Mouse (Mus musculus): ENCODE results near the gene Mettl15. TPM values are rescaled to one million over a fixed set of nuclear protein-coding genes. Genes with fewer than 3 reads are reported as not detected.
"Not testable (repeated sequence)": the region's sequence is repeated elsewhere in the genome, so short reads cannot be mapped to it uniquely, and the experiment has no call there.

The Mettl15 gene
- total RNA-seq (2021) = 9.5 and 10.4 TPM in 2 replicates
- long read RNA-seq, partial matches to known transcripts = 0 of 6 reads
- long read RNA-seq, other reads (novel, unspliced or antisense) = 2 of 6 reads

DNA sequence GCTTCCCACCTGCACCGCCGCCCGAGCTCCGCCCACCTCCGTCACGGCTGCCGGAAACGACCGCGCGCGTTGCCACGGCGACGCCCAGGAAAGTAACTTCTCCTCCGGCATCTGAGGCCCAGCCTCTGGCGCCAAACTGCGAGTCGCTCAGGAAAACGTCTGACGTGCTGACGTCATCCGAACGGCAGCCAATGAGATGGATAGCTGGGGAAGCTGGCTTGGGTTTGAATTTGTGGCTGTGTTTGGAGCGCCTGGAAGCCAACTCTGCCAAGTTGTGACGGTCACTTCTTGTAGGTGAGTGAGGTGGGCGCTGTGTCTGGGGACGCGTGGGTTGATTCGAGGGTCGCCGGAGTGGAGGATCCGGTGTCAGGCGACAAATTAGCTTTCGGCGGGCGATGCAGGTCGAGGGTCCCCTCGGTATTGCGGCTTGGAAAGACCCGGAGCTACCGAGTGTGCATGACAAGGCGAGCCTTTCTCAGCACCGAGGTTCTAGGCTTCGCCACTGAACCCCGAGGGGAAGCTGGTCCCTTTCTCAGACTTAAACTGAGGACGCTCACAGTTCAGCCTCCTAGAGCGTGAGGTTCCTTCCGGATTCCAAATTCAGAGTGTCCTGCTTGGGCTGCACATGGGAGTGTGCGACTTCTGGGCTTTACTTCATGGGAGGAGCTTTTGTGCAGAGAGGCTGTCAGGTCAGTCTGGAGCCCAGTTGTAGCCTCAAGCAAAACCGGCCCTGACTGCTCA is at the start of gene Mettl15, which contains the start of gene Kif18a:
Gene Mettl15 (minus strand): TSS at position 149 of the 741 bp plus-strand sequence.
Gene Kif18a (plus strand): TSS at position 139 of the 741 bp plus-strand sequence.
- DNase-seq = peak; percentile 95

DNA sequence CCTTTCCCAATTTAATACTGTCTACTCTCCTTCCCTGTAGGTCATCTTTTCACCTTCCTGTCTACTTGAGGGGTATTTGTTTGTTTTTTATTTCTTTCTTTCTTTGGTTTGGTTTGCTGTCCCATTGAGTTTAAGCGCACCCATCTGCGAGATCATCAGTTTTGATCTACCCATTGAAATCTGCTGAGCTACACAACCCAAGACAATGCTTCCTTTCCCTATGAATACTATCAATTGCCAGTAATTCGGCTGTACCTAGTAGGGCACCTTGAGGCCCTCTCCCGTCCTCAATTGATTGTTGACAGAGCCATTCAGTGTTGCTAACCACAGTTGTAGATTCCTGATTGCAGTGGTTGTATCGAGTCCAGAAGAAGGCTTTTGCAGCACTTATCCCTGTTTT is 30.8 kb upstream of the Mettl15 start:
- DNase-seq = no peak

DNA sequence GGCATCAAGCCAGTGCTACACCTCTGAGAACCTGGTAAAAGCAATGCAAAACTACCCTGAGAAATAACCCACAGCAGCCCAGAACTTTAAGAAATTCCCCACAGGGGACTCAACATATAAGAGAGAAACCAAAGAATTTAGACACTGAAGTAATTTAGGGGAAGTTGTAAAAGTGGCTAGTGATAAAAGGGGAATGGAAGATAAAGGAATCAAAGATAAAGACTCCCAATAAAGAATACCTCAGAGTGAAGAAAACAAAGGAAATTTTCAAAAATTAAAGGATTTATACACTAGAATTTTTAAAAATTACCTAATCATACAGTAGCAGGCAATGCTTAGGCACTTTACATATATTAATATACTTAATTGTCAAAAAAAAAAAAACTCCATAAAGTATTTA is 23.1 kb upstream of the Mettl15 start:
- DNase-seq = no peak

DNA sequence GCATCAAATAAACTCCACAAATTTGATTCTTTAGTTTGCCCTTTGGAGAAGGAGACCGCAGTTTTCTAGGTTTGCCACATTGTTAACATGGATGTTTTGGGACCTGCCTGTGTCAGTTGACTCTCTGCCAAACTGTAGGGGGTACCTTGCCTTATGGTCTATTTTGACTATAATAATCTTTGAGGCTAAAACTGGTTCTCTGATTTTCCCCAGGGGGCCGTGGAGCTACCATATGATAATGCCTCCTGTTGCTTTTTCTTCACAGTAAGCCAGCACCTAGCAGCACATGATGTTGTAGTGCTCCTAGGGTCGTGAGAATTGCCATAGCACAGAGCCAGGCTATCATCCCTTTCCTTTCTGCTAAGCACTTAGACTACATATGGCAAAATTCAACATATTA is 21.7 kb upstream of the Mettl15 start:
- no peak for DNase-seq

DNA sequence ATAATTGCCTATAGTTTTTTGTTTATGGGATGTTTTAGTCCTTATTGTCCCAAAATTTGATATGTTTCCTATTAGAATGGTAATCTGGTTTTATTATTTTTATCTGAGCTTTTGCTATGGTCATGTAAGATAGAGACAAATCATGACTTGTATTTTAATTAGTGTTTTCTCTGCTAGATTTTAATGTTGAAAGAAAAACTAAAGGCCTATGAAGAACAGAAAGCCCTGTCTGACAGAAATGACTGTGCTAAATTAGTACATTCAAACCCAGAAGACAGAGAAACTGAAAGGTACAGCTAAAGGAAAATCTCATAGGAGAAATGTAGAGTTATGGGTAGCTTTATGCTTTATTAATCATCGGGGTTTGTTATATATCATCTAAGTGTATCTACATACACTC is 17.6 kb upstream of the Mettl15 start:
- DNase-seq = no peak

DNA sequence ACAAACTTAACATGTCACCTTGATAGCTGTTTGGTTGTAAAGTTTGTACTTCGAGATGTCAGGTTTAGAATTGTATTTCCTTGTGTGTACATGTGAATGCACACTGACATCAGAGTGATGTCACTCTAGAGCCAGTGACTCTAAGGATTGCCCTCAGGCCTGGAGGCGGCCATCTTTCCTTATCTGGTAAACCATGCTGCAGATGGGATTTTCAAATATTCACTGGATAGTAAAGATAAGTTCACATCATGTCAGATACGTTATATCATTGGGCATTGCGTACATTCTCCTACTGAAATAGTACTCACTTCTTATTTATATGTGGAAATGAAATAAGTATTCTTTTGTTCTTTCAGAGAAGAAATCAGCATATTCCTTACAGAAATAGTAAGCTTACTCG is 15.7 kb upstream of the Mettl15 start:
- no peak for DNase-seq

DNA sequence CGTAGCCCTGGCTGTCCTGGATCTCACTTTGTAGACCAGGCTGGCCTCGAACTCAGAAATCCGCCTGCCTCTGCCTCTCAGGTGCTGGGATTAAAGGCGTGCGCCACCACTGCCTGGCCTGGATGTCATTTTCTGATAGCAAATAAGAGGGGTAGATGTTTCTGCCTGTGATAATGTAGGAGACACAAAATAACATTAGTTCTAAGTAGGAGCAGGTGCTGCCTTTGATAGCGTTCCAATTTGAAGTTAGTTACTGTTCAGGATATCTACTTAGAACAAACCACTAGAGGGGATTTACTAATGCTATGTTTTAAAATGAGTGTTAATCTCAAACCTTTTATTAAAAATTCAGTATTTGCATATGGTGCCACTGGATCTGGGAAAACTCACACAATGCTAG is 8.8 kb upstream of the Mettl15 start:
- DNase-seq = no peak

DNA sequence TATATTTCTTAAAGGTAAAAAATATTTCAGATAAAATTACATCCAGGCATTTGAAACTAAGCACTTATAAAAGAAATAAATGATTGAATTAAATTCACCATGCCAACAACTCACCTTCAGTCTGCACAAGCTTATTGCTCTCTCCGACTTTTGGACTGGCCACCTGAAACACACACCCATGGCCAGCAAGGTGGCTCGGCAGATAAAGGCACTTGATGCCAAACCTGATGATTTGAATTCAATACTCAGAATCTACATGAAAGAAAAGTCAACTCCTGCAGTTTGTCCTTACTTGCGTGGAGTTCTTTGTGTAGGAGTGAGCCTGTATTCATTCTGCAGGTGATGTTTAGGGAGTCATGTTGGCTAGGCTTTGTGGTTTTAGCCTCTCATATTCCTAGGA is 3.6 kb upstream of the Mettl15 start:
- DNase-seq = no peak

DNA sequence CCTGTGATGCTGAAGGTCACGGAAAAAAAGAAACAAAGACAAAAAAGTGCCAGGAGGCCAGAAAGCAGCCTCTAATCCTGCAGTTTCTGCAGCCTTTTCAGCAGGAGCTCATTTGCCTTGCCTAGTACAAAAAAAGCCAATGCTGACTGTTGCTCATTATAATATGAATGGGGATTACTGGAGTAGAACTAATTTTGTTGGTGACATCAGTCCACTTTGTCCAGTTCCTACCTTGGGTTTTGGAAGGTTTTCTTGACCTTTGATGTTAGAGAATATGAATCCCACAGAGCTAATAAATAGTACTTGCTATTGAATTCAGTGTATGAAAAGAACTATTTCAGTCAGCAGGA is 768 bp upstream of the Mettl15 start:
- DNase-seq = no peak

DNA sequence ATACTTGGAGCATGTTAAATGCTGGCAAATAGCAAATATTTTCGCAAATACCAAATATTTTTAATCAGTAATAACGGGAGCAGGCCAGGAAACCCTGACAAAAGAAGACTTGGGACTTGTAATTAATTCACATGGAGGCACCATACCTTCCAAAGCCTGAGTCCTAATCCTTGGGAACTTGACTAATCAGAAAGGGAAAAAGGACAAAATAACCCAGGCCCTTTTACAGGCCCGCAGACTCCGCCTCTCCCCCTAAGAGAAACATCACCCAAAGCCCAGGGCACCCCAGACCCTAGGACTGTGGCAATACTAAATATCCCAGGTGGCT is 312 bp downstream of the Mettl15 start:
- DNase-seq = no peak

DNA sequence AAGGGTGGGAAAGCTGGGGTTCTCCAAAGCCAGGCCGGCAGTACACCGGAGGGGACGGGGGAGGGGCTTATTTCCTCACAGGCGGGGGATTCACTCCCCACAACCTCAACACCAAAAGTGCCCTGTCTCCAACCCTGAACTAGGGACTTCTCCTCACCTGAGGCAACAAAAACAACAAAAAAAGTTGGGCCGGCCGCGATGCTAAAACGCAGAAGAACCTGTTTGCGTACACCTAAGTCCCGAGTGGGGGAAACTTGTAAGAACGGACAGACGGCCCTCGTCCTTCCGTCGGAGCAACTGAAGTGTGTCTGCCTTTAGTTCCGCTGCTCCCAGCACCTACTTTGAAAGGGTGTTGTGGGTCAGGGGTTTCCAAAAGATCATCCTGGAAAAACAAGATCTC is 2.5 kb downstream of the Mettl15 start:
- DNase-seq = peak; percentile 50

DNA sequence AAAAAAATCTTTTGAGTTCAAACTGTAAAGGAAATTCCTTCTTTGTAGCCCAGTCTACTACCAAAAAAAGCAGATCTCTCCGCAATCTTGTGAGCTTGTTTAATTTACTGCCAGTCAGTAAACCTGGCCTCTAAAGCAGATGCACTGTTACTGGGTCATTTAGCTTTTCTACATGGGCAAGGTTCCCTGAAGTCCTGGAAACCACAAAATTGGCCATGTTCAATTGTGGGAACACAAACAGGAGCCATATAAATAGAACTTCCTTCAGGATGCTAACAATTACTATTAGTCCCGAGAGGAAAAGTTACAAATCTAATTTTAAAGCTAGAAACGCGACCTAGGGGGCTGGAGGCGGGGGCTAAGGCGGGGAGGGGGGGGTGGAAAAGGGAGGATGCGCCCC is 3.0 kb downstream of the Mettl15 start:
- DNase-seq = no peak

DNA sequence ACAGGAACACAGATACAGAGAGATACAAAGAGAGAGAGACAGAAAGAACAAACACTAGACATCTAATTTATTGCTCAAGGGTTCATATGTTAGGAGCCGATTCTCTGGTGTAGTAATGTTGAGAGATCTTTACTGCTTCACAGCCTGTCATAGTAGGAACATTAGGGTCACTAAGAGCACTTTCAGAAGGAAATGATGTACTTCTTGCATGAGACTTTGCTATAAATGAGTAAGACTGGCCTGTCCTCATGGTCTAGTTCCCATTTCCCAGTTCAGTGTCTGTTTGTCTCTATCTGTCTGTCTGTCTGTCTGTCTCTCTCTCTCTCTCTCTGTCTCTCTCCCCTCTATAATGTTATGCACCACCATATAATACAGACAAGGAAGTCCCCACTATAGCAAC is 7.5 kb downstream of the Mettl15 start:
- no peak for DNase-seq

DNA sequence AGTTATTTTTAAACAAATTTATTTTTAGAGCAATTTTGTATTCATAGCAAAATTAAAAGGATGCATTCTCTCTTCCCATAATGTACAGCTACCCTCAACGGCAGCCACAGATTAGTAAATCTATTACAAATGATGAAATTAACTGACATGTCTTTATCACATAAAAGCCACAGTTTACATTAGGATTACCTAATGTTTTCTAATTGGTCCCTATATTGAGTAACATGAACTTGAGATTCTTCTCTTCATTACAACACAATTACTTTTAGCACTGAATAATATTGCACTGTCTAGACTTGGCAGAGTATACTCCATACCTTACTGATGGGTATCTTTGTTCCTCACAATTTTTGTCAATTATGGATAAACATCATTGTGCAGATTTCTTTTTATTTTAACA is 17.8 kb downstream of the Mettl15 start:
- DNase-seq = no peak

DNA sequence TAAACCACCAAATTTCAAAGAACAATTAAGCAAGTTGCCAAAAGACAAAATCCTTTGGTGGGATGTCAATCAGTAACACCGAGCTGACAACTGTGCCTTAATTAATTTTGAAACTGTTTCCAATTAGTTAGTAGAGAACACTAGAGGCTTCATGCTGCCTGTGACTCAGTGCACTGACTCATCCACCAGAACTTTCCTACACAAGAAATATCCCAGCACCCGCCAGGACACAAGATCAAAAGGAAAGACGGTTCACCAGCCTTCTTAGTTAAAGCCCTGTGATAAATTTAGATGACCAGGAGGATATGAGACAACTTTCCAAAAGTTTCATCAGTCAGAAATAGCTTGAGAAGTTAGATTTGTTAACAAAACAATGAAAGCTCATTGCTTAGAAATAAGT is 38.6 kb downstream of the Mettl15 start:
- peak; percentile 32 for DNase-seq

DNA sequence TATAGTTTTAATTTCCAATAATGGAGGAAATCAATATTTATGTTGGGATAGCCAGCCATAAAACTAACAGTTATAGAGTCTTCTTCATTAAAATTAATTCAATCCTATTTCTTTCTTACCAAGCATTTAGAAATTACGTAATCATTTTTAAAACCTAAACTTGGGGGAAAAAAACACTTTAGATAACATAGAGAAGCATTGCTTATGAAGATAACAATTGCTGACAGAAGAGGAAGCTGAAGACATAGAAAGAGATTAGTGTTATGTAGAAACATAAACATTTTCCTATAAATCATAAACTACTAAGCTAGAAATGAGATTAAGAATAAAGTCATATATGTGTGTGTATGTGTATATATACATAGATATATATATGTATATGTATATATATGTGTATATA is 44.8 kb downstream of the Mettl15 start:
- DNase-seq = no peak

DNA sequence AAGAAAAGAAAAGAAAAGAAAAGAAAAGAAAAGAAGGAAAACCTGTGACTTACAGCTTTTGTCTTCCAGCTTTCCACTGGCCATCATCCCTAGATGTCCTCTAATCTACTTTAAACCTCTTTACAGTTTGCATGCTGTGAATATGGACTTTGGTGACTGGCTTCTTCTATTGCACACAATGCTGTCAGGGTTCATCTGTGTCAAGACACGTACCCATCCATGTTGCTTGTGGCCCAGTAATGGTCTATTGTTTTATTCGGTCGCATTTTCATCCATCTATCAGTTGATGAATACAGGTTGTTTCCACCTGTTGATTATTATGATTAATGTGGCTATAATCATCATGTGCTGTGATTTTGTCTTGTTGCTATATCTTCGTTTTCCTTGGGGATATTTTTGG is 46.7 kb downstream of the Mettl15 start:
- DNase-seq = no peak

DNA sequence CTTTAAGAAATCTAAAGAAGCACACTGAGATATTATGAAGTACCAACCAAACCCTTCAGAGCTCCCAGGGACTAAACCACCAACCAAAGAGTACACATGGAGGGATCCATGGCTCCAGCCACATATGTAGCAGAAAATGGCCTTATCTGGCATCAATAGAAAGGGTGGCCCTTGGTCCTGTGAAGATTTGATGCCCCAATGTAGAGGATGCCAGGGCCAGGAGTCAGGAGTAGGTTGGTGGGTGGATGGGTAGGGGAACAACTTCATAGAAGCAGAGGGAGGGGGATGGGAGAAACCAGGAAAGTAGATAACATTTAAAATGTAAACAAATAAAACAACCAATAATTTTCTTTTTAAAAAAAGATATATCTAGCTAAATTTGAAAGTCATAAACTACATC is 50.1 kb downstream of the Mettl15 start:
- DNase-seq = no peak

DNA sequence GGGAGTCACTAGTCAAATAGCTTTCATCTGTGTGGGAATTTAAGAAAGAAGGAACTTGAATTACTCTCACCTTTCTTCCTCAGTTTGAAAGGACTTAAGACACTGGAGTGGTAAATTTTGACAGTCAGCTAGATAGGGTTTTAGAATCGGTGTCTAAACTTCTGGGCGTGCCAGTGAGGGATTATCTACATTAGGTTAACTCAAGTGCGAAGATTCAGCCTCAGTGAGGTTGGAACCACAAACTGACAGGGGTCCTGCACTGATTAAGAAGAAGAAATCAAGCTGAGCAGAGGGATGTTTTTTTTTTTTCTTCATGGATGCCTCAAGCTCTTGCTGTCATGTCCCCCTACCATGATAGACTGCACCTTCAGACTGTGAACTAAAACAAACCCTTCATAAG is 53.4 kb downstream of the Mettl15 start:
- no peak for DNase-seq

DNA sequence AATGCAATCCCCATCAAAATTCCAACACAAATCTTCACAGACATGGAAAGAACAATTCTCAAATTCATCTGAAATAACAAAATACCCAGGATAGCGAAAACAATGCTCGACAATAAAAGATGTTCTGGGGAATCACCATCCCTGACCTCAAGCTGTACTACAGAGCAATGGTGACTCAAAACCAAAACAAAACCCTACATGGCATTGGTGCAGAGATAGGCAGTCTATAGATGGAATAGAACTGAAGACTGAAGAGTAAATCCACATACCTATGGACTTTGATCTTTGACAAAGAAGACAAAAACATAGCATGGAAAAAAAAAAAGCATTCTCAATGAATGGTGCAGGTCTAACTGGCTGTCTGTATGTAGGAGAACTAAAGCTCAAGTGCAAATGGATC is 59.1 kb downstream of the Mettl15 start:
- DNase-seq = no peak

DNA sequence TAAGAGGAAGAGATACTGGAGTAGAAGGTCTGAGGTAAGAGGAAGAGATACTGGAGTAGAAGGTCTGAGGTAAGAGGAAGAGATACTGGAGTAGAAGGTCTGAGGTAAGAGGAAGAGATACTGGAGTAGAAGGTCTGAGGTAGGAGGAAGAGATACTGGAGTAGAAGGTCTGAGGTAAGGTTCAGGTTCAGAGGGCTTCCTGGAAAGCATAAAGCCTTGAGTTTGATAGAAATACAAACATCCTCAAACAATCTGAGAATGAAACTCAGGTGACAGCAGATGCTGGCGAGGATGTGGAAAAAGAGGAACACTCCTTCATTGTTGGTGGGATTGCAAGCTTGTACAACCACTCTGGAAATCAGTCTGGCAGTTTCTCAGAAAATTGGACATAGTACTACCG is 63.9 kb downstream of the Mettl15 start:
- not testable (repeated sequence) for DNase-seq

DNA sequence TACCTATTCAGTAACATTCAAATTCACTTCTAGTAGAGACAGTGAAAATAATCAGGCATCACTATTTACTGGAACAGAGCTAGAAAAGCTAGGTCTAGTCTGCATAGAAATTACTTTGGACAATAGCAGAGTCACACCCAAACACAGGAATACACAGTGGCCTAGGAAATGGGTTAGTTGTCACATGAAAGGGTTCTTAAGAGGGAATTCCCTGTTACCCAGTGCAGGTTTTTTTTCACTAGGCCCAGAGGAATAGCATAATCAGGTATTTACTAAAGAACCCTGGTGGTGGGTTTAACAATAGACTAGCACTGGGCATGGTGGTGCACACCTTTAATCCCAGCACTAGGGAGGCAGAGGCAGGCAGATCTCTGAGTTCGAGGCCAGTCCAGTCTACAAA is 69.9 kb downstream of the Mettl15 start:
- not testable (repeated sequence) for DNase-seq

DNA sequence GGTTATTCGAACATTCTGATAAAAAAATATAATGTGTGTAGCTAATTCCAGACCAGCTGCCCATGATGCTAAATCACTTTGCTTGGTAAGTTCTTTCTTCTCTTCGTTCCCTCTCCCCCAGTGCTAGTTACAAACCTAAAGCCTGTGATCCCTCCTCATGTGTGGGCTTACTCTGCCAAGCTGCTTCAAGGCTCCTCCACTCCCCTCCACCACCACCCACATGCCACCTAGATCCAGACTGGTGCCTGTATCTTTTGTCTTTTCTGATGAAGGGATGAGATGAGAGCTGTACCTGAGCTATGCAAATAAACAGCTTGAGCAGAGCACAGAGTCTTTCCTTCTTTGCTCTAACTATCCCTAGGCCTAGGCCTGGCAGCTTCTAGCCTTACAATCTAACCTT is 72.5 kb downstream of the Mettl15 start:
- DNase-seq = no peak

DNA sequence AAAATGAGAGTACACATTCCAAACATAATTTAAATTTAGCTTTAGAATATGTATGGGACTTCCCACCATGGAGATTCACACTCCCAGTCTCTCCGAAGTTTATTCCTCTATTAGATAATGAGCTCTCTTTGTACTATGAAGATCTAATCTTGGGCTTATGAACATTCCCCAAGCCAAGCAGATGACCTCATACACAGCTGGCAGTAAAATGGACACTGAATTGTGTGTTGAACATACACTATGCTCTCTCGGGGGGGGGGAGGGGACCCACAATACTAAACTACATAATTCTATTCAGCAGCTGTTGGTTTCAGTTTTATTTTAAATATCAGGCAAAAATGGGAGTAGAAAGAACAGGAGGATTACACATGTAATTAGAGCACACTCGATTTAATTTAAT is 97.6 kb downstream of the Mettl15 start:
- DNase-seq = no peak

DNA sequence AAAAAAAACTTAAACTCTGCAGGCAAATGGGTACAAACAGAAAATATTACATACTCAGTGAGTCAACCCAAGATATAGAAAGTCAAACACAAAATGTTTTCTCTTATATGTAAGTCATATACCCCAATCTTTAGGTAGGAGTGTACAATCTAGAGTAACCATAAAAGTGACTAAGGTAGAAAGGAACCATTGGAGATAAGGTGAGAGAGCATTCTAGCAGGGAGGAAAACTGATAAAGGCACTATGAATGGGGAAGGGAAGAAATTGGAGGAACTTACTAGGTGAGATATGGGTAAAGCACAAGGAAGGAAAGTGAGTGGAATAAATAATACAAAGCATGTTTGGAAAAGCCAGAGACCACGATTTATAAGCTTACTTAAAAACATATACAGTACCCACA is 122.0 kb downstream of the Mettl15 start:
- no peak for DNase-seq
